Mouse (Mus musculus) gastrocnemius, postnatal 14 days (tissue): ENCODE measurements around the gene Shisa5. TPM values are rescaled to one million over a fixed set of nuclear protein-coding genes. Genes with fewer than 3 reads are reported as not detected.

Experiments
- DNase-seq: peaks from one replicate; pipeline ENCODE4 v3.0.0; 2021; ENCODE audit warnings: mixed read lengths
- intact Hi-C: fragments of 180-260 bp; cut with DNase I; formaldehyde crosslinking; loops from one replicate; pipeline ENCODE4 v1.15.1; 2025; ENCODE audit warnings: low total_unique reads
- long read RNA-seq, 2 experiments: library from polyadenylated mRNA; stranded (forward); transcript quantifications; one replicate each; pipeline ENCODE4 v2.0.0; 2021
- total RNA-seq, 2 experiments: library from RNA; stranded (reverse); gene quantifications; 2 replicates each; pipeline ENCODE4 v1.2.3; 2021

The Shisa5 gene
- 10 to 100 TPM; 24.4 to 26.3 TPM for total RNA-seq
- long read RNA-seq, experiment 1, transcript Shisa5-201 (6 exons, 1,834 nt): major isoform, 16 of 28 reads
- long read RNA-seq, experiment 1, transcript Shisa5-202 (6 exons, 1,910 nt): minor isoform, 8 of 28 reads
- long read RNA-seq, experiment 1, partial matches to known transcripts: 0 of 28 reads
- long read RNA-seq, experiment 1, other reads (novel, unspliced or antisense): 3 of 28 reads
- long read RNA-seq, experiment 2, transcript Shisa5-201 (6 exons, 1,834 nt): major isoform, 21 of 30 reads
- long read RNA-seq, experiment 2, transcript Shisa5-202 (6 exons, 1,910 nt): minor isoform, 5 of 30 reads
- long read RNA-seq, experiment 2, partial matches to known transcripts: 0 of 30 reads
- long read RNA-seq, experiment 2, other reads (novel, unspliced or antisense): 3 of 30 reads

- intact Hi-C loops: no loop called here
- peak; percentile 90 for DNase-seq
Measured at GRCm38 (mm10) chr9:109038086-109038895, at the start of gene Shisa5. TSS of gene Shisa5 (plus strand) at chr9:109038565.

GRCm38 (mm10) chr9:108989802-108990461, 48.4 kb upstream of the Shisa5 start:
- intact Hi-C loops: no loop called here
- DNase-seq: no peak

- intact Hi-C loops: no loop called here
- peak; percentile 26 for DNase-seq
Measured at GRCm38 (mm10) chr9:108990462-108990820, 47.9 kb upstream of the Shisa5 start.

GRCm38 (mm10) chr9:108991428-108992084, 46.8 kb upstream of the Shisa5 start, which contains the start of gene Pfkfb4:
TSS of gene Pfkfb4 (plus strand) at chr9:108991778.
- intact Hi-C loops: no loop called here

GRCm38 (mm10) chr9:108992085-108992469, 46.3 kb upstream of the Shisa5 start:
- intact Hi-C loops: no loop called here
- no peak for DNase-seq

More at GRCm38 (mm10) chr9:108991428-108992084, 46.8 kb upstream of the Shisa5 start, which contains the start of gene Pfkfb4:
- DNase-seq: peak; percentile 94

- no peak for DNase-seq
- intact Hi-C loops: no loop called here
Measured at GRCm38 (mm10) chr9:108992620-108993361, 45.6 kb upstream of the Shisa5 start.

- intact Hi-C loops: no loop called here
- DNase-seq: no peak
Measured at GRCm38 (mm10) chr9:108996411-108996810, 42.0 kb upstream of the Shisa5 start.

GRCm38 (mm10) chr9:108998287-108999166, 39.8 kb upstream of the Shisa5 start:
- DNase-seq: no peak
- intact Hi-C loops: no loop called here

GRCm38 (mm10) chr9:108999167-108999526, 39.2 kb upstream of the Shisa5 start:
- intact Hi-C loops: no loop called here
- DNase-seq: no peak

GRCm38 (mm10) chr9:109000726-109001125, 37.6 kb upstream of the Shisa5 start:
- intact Hi-C loops: loop anchor here (5.0 kb wide), 1 partner anchor 122 kb away; no protein-coding TSS in a partner anchor
- peak; percentile 58 for DNase-seq

GRCm38 (mm10) chr9:109003201-109003600, 35.2 kb upstream of the Shisa5 start:
- intact Hi-C loops: loop anchor here (5.0 kb wide), 1 partner anchor 119 kb away; no protein-coding TSS in a partner anchor
- DNase-seq: no peak

GRCm38 (mm10) chr9:109007025-109007780, 31.2 kb upstream of the Shisa5 start:
- intact Hi-C loops: no loop called here

GRCm38 (mm10) chr9:109008081-109008480, 30.3 kb upstream of the Shisa5 start:
- intact Hi-C loops: no loop called here
- DNase-seq: no peak

More at GRCm38 (mm10) chr9:109007025-109007780, 31.2 kb upstream of the Shisa5 start:
- no peak for DNase-seq

- peak; percentile 40 for DNase-seq
- intact Hi-C loops: no loop called here
Measured at GRCm38 (mm10) chr9:109008994-109009635, 29.2 kb upstream of the Shisa5 start.

- DNase-seq: peak; percentile 83
- intact Hi-C loops: no loop called here
Measured at GRCm38 (mm10) chr9:109009636-109010315, 28.6 kb upstream of the Shisa5 start.

- DNase-seq: peak; percentile 14
- intact Hi-C loops: no loop called here
Measured at GRCm38 (mm10) chr9:109010316-109010690, 28.1 kb upstream of the Shisa5 start.
